Mouse (Mus musculus) ES-Bruce4 (cell line): ENCODE measurements around the gene Dnah17. TPM values are rescaled to one million over a fixed set of nuclear protein-coding genes. Genes with fewer than 3 reads are reported as not detected.

Experiments
- H3K27ac ChIP-seq: 2 replicates; pipeline ENCODE4 v1.5.1; 2012; ENCODE audit warnings: low read length, inconsistent platforms; ENCODE audit not compliant: insufficient read depth
- H3K27me3 ChIP-seq: 2 replicates; pipeline ENCODE4 v1.6.1; 2012; ENCODE audit warnings: mild to moderate bottlenecking, low read length, inconsistent platforms; ENCODE audit not compliant: control insufficient read depth, poor library complexity, insufficient read depth, severe bottlenecking
- H3K36me3 ChIP-seq: 2 replicates; pipeline ENCODE4 v1.6.1; 2012; ENCODE audit warnings: inconsistent platforms, mild to moderate bottlenecking, low read length, moderate library complexity; ENCODE audit not compliant: control insufficient read depth, poor library complexity, insufficient read depth, severe bottlenecking
- H3K4me1 ChIP-seq: one replicate; pipeline ENCODE4 v1.8.1; 2011; ENCODE audit warnings: low read length; ENCODE audit not compliant: control insufficient read depth, insufficient read depth
- H3K4me3 ChIP-seq: 2 replicates; pipeline ENCODE4 v1.5.1; 2011; ENCODE audit warnings: low read depth, mild to moderate bottlenecking, low read length
- H3K9ac ChIP-seq: 2 replicates; pipeline ENCODE4 v1.6.1; 2012; ENCODE audit warnings: low read depth, mild to moderate bottlenecking, inconsistent platforms; ENCODE audit not compliant: poor library complexity, severe bottlenecking
- H3K9me3 ChIP-seq: replicated peaks from 2 replicates; pipeline ENCODE4 v1.6.1; 2012; ENCODE audit warnings: mild to moderate bottlenecking, low read length, inconsistent platforms; ENCODE audit not compliant: control insufficient read depth, poor library complexity, insufficient read depth, severe bottlenecking
- CTCF ChIP-seq: IDR thresholded peaks from one replicate; pipeline ENCODE4 v1.8.1; 2011; ENCODE audit warnings: low read depth, low read length
- EP300 ChIP-seq: IDR thresholded peaks from 2 replicates; pipeline ENCODE4 v1.6.1; 2011; ENCODE audit warnings: low read depth, low read length; ENCODE audit not compliant: insufficient read depth
- POLR2A ChIP-seq: IDR thresholded peaks from one replicate; pipeline ENCODE4 v1.8.1; 2011; ENCODE audit warnings: low read length; ENCODE audit not compliant: insufficient read depth
- polyA plus RNA-seq: library from polyadenylated mRNA; stranded (reverse); fragments of >200 nt; gene quantifications from 2 replicates; pipeline ENCODE4 v1.2.4, GENCODE M21; 2011; ENCODE audit warnings: low read depth; ENCODE audit not compliant: missing spikeins, insufficient read depth, insufficient read length

The Dnah17 gene
- polyA plus RNA-seq, 1 experiment: 0.49 TPM

DNA sequence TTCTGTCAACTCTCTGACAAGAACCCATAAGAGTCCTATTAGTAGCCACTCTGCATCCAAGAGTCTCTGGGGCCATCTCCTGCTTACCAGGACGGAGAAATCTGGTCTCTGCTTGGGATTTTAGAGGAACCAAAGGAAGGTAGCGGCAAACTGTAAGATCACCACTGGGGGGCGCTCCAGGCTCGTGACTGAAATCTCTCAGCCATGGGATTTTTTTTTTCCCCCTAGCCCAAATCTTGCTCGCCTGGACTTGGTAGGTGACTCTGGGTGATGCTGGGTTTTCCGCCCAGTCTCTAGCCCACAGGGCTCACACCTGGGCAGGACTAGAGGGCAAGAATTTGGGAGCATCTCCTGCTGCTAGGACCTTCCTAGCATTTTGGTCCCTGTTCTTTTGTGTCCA lies 46.6 kb downstream of the Dnah17 start:
- no peak overlapping the region for H3K4me3 ChIP-seq
- H3K4me1 ChIP-seq: peaks cover 4% of the 10 kb centered on the region
- no peak overlapping the region for H3K27ac ChIP-seq
- no peaks in the 10 kb centered on the region for H3K9me3 ChIP-seq
- H3K36me3 ChIP-seq: no peaks in the 10 kb centered on the region
- no peaks in the 10 kb centered on the region for H3K27me3 ChIP-seq
- no peak for TF ChIP-seq POLR2A
- TF ChIP-seq CTCF: peak; percentile 84
- no peak for TF ChIP-seq EP300
- no peak overlapping the region for H3K9ac ChIP-seq

DNA sequence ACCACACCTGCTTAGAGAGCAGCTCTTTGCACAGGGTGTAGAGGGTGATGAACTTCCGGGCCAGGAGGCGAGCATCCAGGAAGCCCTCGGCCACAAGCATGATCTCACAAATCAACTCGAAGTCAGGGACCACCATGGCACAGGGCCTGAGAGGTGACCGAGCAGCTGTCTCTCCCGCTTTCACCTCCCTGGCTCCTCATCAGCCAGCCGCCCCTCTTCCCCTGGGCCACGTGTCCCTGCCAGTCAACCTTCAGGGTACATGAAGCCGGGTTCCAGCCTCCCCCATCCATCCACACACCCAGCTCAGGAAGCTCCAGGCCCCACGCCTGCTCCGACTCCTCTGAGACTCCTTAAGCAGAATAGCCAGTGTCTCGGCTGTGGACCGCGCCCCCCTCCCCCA lies 48.1 kb downstream of the Dnah17 start:
- H3K4me3 ChIP-seq: no peak overlapping the region
- no peaks in the 10 kb centered on the region for H3K9me3 ChIP-seq
- no peaks in the 10 kb centered on the region for H3K27me3 ChIP-seq
- H3K36me3 ChIP-seq: no peaks in the 10 kb centered on the region
- TF ChIP-seq CTCF (no peak), EP300 (no peak), POLR2A (no peak)
- H3K27ac ChIP-seq: no peak overlapping the region
- H3K9ac ChIP-seq: no peak overlapping the region
- peaks cover 4% of the 10 kb centered on the region for H3K4me1 ChIP-seq

DNA sequence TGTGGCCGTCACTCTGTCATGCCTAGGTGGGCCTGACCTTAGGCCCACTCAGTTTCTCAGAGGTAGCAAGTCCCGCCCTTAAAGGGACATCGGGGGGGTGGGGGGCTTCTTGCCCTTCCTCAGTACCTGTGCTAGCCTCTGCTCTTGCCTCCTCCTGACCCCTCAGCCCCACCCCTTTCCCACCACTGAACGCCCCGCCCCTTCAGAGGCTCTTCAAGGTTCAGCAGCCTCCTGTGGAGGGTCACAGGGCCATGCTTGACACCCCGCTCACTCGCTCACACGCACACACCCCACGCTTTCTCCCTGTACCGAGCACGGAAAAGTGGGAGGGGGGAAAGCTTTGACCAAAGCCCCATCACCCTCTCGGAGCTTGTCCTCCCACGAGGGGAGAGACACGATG lies 50.7 kb downstream of the Dnah17 start:
- H3K36me3 ChIP-seq: no peaks in the 10 kb centered on the region
- H3K9ac ChIP-seq: no peak overlapping the region
- no peaks in the 10 kb centered on the region for H3K27me3 ChIP-seq
- no peaks in the 10 kb centered on the region for H3K9me3 ChIP-seq
- TF ChIP-seq POLR2A (no peak), EP300 (no peak), CTCF (no peak)
- peaks cover 4% of the 10 kb centered on the region for H3K4me1 ChIP-seq
- no peak overlapping the region for H3K4me3 ChIP-seq
- H3K27ac ChIP-seq: no peak overlapping the region

DNA sequence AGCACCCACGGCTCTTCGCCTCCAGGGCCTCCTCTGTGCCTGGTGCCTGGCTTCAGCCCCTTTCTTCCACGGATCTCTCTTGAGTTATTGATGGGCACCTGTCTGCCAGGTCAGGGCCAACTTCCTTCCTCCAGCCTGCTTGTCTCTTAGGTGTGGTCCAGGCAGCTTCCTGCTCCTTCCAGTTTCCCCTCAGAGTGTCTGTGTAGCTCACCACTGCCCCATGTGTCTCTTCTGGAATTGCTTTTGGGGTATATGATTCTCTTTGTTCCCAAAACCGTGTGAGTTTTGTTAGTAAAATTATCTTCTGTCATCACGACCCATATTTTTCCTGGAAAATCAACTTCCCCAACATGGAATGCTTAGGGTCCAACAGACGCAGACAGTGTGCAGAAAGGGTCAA lies 53.5 kb downstream of the Dnah17 start:
- TF ChIP-seq EP300 (no peak), POLR2A (no peak), CTCF (no peak)
- H3K9ac ChIP-seq: no peak overlapping the region
- no peak overlapping the region for H3K27ac ChIP-seq

DNA sequence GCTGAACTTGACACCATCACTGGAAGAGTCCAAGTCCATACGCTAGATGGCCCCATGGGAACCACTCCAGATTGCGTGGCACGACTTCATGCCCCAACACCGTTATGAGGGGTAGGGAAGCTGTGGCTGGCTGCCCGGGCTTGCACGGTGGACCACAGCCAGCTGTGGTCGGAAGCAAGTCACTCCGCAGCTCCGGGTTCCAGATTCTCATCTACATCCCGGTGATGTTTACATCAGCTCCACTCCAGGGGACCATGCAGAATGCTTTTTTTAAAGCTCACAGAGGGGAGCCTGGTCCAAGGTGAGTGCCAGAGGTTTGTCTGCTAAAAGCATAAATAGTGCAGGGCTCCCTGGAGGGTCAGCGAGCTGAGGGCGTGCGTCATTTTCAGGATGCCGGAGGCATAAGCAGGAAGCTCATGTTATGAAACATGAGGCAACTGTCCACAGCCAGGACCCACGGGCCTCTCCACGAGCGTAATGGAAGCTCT lies 55.4 kb downstream of the Dnah17 start:
- H3K9ac ChIP-seq: no peak overlapping the region
- no peak for TF ChIP-seq CTCF
- TF ChIP-seq EP300: no peak
- no peak for TF ChIP-seq POLR2A
- no peak overlapping the region for H3K4me3 ChIP-seq
- no peaks in the 10 kb centered on the region for H3K27me3 ChIP-seq
- H3K4me1 ChIP-seq: peaks cover 2% of the 10 kb centered on the region
- H3K9me3 ChIP-seq: no peaks in the 10 kb centered on the region
- H3K27ac ChIP-seq: no peak overlapping the region
- H3K36me3 ChIP-seq: no peaks in the 10 kb centered on the region

More for the DNA sequence above, 53.5 kb downstream of the Dnah17 start:
- no peak overlapping the region for H3K4me3 ChIP-seq
- H3K9me3 ChIP-seq: no peaks in the 10 kb centered on the region
- H3K4me1 ChIP-seq: peaks cover 6% of the 10 kb centered on the region
- H3K36me3 ChIP-seq: no peaks in the 10 kb centered on the region
- no peaks in the 10 kb centered on the region for H3K27me3 ChIP-seq

DNA sequence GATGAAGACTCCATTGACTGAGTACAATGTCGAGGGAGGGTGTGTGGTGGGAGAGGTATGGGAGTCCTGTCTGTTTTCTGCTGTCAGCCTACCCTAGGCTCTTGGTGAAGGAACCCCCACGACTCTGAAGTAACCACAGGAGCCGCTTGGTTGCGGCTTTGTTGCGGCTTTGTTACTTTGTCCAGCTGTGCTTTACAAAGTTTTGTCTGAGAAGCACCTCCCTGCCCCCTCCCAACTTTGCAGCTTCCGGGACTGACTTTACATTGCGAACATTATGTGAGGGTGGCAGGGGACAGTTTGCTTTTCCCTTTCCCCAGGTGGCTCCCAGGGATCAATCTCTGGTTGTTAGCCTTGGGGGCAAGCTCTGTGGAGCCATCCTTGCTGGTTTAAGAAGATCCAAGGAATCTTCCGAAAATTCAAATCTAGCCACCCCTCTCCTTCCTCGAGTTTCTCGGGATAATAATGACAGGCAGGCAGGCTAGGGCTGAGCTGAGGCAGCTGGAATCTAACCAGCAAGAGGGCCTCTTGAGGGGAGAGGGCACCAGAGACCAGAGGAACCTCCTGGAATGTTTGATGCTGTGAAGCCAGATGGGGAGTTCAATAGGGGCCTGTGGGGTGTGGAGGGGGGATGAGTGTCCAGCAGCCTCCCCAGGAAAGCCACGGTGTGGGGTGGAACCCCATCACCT lies 59.1 kb downstream of the Dnah17 start:
- no peak overlapping the region for H3K9ac ChIP-seq
- no peak for TF ChIP-seq POLR2A
- no peak for TF ChIP-seq EP300
- TF ChIP-seq CTCF: no peak

More for the DNA sequence above, 59.1 kb downstream of the Dnah17 start:
- peaks cover 2% of the 10 kb centered on the region for H3K4me1 ChIP-seq
- H3K27ac ChIP-seq: no peak overlapping the region
- no peaks in the 10 kb centered on the region for H3K27me3 ChIP-seq
- no peak overlapping the region for H3K4me3 ChIP-seq
- H3K36me3 ChIP-seq: no peaks in the 10 kb centered on the region
- no peaks in the 10 kb centered on the region for H3K9me3 ChIP-seq
